Mouse (Mus musculus) myocyte (in vitro differentiated cells): ENCODE results near the gene Mettl4.
"Not testable (repeated sequence)": the region's sequence is repeated elsewhere in the genome, so short reads cannot be mapped to it uniquely, and the experiment has no call there.

Experiments used
- CEBPB ChIP-seq: IDR thresholded peaks from 2 replicates; pipeline ENCODE4 v1.6.1; 2011; ENCODE audit warnings: mild to moderate bottlenecking, moderate library complexity; ENCODE audit not compliant: poor library complexity, insufficient read depth, severe bottlenecking
- E2F4 ChIP-seq: IDR thresholded peaks from one replicate; pipeline ENCODE4 v1.6.1; 2011; ENCODE audit warnings: mild to moderate bottlenecking, control low read depth, moderate library complexity; ENCODE audit not compliant: insufficient read depth
- MAX ChIP-seq: IDR thresholded peaks from one replicate; pipeline ENCODE4 v1.6.1; 2011; ENCODE audit warnings: low read depth, mild to moderate bottlenecking, control low read depth
- MYOD1 ChIP-seq, 3 experiments: IDR thresholded peaks; one replicate each; pipeline ENCODE4 v1.6.1; 2011; ENCODE audit warnings: control low read depth in 2 of 3, low read depth in 2 of 3, mild to moderate bottlenecking in 2 of 3, moderate library complexity in 1 of 3; ENCODE audit not compliant: insufficient read length in 2 of 3, control insufficient read depth in 1 of 3
- MYOG ChIP-seq, 3 experiments: IDR thresholded peaks; one replicate each; pipeline ENCODE4 v1.6.1; 2011; ENCODE audit warnings: control low read depth in 2 of 3, low read depth in 2 of 3, mild to moderate bottlenecking in 2 of 3; ENCODE audit not compliant: insufficient read length in 2 of 3, control insufficient read depth in 1 of 3, insufficient read depth in 1 of 3
- POLR2A ChIP-seq: IDR thresholded peaks from one replicate; pipeline ENCODE4 v1.6.1; 2011; ENCODE audit warnings: low read depth, mild to moderate bottlenecking, control low read depth, moderate library complexity; ENCODE audit not compliant: insufficient read length
- POLR2AphosphoS2 ChIP-seq: IDR thresholded peaks from one replicate; pipeline ENCODE4 v1.6.1; 2011; ENCODE audit warnings: low read depth, control low read depth; ENCODE audit not compliant: insufficient read length
- REST ChIP-seq: IDR thresholded peaks from one replicate; pipeline ENCODE4 v1.6.1; 2011; ENCODE audit warnings: mild to moderate bottlenecking, control low read depth, moderate library complexity; ENCODE audit not compliant: insufficient read depth, insufficient read length
- SRF ChIP-seq: IDR thresholded peaks from one replicate; pipeline ENCODE4 v1.6.1; 2011; ENCODE audit warnings: low read depth; ENCODE audit not compliant: control insufficient read depth, insufficient read length
- TCF12 ChIP-seq: IDR thresholded peaks from one replicate; pipeline ENCODE4 v1.6.1; 2011; ENCODE audit warnings: mild to moderate bottlenecking, control low read depth; ENCODE audit not compliant: poor library complexity, insufficient read depth, severe bottlenecking
- TCF3 ChIP-seq: IDR thresholded peaks from one replicate; pipeline ENCODE4 v1.6.1; 2011; ENCODE audit warnings: low read depth, control low read depth; ENCODE audit not compliant: insufficient read length
- USF1 ChIP-seq: IDR thresholded peaks from one replicate; pipeline ENCODE4 v1.6.1; 2011; ENCODE audit warnings: low read depth, mild to moderate bottlenecking, control low read depth, moderate library complexity

DNA sequence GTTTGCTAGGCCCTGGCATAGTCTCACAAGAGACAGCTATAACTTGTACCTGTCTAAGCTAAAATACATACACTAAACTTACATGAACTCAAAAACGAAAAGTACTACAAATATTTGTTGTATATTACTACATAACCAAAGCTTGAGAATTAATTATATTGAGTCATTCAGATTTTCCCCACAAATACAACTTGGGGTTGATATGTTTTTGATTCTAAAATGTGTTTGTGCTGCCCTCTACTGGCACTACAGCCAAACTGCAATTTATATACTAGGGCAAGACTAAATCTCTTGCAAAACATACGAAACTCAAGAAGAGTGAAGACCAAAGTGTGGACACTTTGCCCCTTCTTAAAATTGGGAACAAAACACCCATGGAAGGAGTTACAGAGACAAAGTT, 19.4 kb downstream of the Mettl4 start:
- TF ChIP-seq MYOD1 (IDR thresholded peaks at IDR 0.05; ENCODE audit: control insufficient read depth in 1 of 3, insufficient read length in 2 of 3, low read depth in 2 of 3); CEBPB; POLR2A; E2F4; TCF3; MAX; TCF12; USF1; MYOG (IDR thresholded peaks at IDR 0.05; ENCODE audit: control insufficient read depth in 1 of 3, insufficient read depth in 1 of 3, insufficient read length in 2 of 3, low read depth in 2 of 3); SRF; POLR2AphosphoS2; REST: not testable (repeated sequence)
